Mouse (Mus musculus) ES-E14 (cell line): ENCODE results near the gene Syngr1. TPM values are rescaled to one million over a fixed set of nuclear protein-coding genes. Genes with fewer than 3 reads are reported as not detected.

Source experiments
- DNase-seq: peaks from one replicate; pipeline ENCODE4 v3.0.0-alpha.2; 2013; ENCODE audit warnings: low read depth, low spot score
- H3K27ac ChIP-seq: 2 replicates; pipeline ENCODE4 v1.5.1; 2012; ENCODE audit warnings: low read depth, mild to moderate bottlenecking, low read length, moderate library complexity, mixed read lengths; ENCODE audit not compliant: poor library complexity, insufficient read depth, severe bottlenecking
- H3K36me3 ChIP-seq: 2 replicates; pipeline ENCODE4 v1.6.1; 2012; ENCODE audit warnings: mild to moderate bottlenecking, low read length, moderate library complexity, mixed read lengths; ENCODE audit not compliant: control insufficient read depth, poor library complexity, insufficient read depth, severe bottlenecking
- H3K4me1 ChIP-seq, 2 experiments: fragments of 150-350 bp in 1 of 2; sonication (generic) in 1 of 2; 2 replicates each; pipeline ENCODE4 v1.6.1; 2012; ENCODE audit warnings: low read length in 2 of 2, mild to moderate bottlenecking in 1 of 2, mixed read lengths in 1 of 2; ENCODE audit not compliant: control insufficient read depth in 2 of 2, insufficient read depth in 2 of 2, poor library complexity in 1 of 2
- H3K4me3 ChIP-seq, 2 experiments: fragments of 150-350 bp in 1 of 2; sonication (generic) in 1 of 2; 2 replicates each; pipeline ENCODE4 v1.5.1; 2012; ENCODE audit warnings: low read length in 2 of 2, low read depth in 1 of 2, mild to moderate bottlenecking in 1 of 2, mixed read lengths in 1 of 2; ENCODE audit not compliant: insufficient read depth in 1 of 2, poor library complexity in 1 of 2, severe bottlenecking in 1 of 2
- H3K9ac ChIP-seq: 2 replicates; pipeline ENCODE4 v1.6.1; 2012; ENCODE audit warnings: low read depth, mild to moderate bottlenecking, low read length, mixed read lengths; ENCODE audit not compliant: poor library complexity, insufficient read depth, severe bottlenecking
- H3K9me3 ChIP-seq: fragments of 150-350 bp; sonication (generic); 2 replicates; pipeline ENCODE4 v1.6.1; 2012; ENCODE audit warnings: low read depth, mild to moderate bottlenecking, low read length; ENCODE audit not compliant: control insufficient read depth, insufficient read depth
- CHD2 ChIP-seq: IDR thresholded peaks from 2 replicates; pipeline ENCODE4 v1.6.1; 2014; ENCODE audit warnings: mild to moderate bottlenecking, low read depth, low read length, inconsistent platforms
- HCFC1 ChIP-seq: IDR thresholded peaks from 2 replicates; pipeline ENCODE4 v1.6.1; 2012; ENCODE audit warnings: low read length, inconsistent platforms, borderline replicate concordance; ENCODE audit not compliant: insufficient read depth
- MAFK ChIP-seq: IDR thresholded peaks from 2 replicates; pipeline ENCODE4 v1.6.1; 2014; ENCODE audit warnings: mild to moderate bottlenecking, low read depth, low read length, inconsistent platforms; ENCODE audit not compliant: insufficient read depth
- ZC3H11A ChIP-seq: IDR thresholded peaks from 2 replicates; pipeline ENCODE4 v1.6.1; 2012; ENCODE audit warnings: low read depth, mild to moderate bottlenecking, inconsistent platforms, low read length, borderline replicate concordance
- ZNF384 ChIP-seq: IDR thresholded peaks from 2 replicates; pipeline ENCODE4 v1.6.1; 2012; ENCODE audit warnings: low read depth, low read length, inconsistent platforms
- in situ Hi-C, 2 experiments: fragments of 600-800 bp; cut with MboI; formaldehyde crosslinking; loops; one replicate each; pipeline ENCODE4 v1.15.1; 2025; ENCODE audit warnings: low sequenced_read_pairs in 2 of 2, inconsistent platforms in 1 of 2; ENCODE audit not compliant: unreplicated experiment in 2 of 2
- total RNA-seq: library from RNA; depleted of rRNA; stranded (reverse); fragments of 300-350 nt; gene quantifications from 2 replicates; pipeline ENCODE4 v1.2.3, GENCODE M21; 2012

The Syngr1 gene
- total RNA-seq, 1 experiment, result 78.8 TPM

DNA sequence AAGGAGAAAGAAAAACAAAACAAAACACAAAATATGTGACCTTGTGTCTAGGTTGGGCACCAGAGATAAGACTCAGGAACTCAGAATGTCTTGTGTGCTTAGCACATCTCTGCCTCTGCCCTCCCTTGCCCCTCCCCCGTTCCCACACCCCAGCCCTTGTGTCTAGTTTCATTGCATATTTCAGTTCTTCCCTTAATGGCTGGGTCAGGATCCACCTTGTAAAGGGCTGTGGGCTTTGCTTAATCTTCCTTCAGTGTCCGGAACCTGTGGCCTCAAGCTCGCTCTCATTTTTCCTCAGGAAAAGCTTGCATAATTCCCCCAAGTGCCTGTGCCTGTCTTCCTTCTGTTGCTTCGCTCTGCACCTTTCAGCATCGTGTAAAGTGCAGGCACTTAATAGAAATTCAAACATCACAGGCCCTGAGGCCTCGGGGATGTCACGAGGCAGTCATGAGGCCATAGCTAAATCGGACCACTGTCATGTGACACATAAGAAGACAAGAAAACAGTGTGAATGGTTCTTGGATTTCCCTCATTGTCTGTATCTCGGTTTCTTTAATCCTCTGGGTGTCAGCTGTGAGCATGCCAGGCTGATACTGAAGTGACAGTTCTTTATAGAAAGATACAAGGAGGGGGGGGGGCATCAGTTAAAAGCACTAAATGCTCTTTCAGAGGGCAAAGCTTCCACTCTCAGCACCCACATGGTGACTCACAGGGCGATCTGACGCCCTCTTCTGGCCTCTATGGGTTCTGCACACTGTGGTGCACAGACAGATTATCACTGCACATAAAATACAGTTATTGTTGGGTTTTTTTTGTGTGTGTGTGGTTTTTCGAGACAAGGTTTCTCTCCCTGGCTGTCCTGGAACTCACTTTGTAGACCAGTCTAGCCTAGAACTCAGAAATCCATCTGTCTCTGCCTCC, 14.6 kb downstream of the Syngr1 start:
- DNase-seq, result no peak
- H3K9me3 ChIP-seq, result no peaks in the 10 kb centered on the region
- peak overlapping the region in 1 of 2 experiments; percentile 18; a peak in 1 of 4 replicates for H3K4me3 ChIP-seq
- H3K36me3 ChIP-seq, result peaks cover 4% of the 10 kb centered on the region; the same call in 1 of the 2 replicates
- H3K4me1 ChIP-seq, result peaks cover 4 to 39% of the 10 kb centered on the region in 2 experiments; a peak in 3 of 4 replicates
- H3K27ac ChIP-seq, result peak overlapping the region; percentile 69
- H3K9ac ChIP-seq, result peak overlapping the region; percentile 49
- TF ChIP-seq ZC3H11A (no peak), ZNF384 (no peak), MAFK (no peak), CHD2 (no peak), HCFC1 (no peak)
- in situ Hi-C loops, result no loop called here

DNA sequence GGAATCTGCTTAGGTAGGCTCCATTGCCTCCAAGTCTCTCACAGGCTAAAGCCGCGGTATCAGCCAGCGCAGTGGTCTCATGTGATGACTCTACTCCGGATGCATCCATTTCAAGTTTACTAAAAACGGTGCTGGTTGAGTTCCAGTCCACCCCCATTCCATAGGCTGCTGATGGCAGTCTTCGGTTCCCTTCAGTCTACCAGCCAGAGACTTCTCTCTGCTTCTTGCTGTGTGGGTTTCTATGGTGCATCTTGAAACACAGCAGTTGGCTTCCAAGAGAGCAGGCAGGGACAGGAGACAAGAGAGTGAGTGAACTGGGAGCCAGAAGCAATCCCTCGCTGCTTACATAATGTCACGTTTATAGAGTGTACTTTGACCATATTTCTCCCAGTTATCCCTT, 16.0 kb downstream of the Syngr1 start:
- no peaks in the 10 kb centered on the region for H3K9me3 ChIP-seq
- TF ChIP-seq MAFK, result no peak
- no peak for TF ChIP-seq HCFC1
- TF ChIP-seq ZC3H11A, result no peak
- TF ChIP-seq CHD2, result no peak
- no peak for TF ChIP-seq ZNF384
- H3K9ac ChIP-seq, result no peak overlapping the region
- H3K4me1 ChIP-seq, result peaks cover 4 to 35% of the 10 kb centered on the region in 2 experiments; a peak in 3 of 4 replicates
- in situ Hi-C loops, result no loop called here
- no peak for DNase-seq
- H3K27ac ChIP-seq, result peak overlapping the region; percentile 14; the same call in 1 of the 2 replicates
- no peak overlapping the region for H3K4me3 ChIP-seq
- peaks cover 8% of the 10 kb centered on the region for H3K36me3 ChIP-seq

DNA sequence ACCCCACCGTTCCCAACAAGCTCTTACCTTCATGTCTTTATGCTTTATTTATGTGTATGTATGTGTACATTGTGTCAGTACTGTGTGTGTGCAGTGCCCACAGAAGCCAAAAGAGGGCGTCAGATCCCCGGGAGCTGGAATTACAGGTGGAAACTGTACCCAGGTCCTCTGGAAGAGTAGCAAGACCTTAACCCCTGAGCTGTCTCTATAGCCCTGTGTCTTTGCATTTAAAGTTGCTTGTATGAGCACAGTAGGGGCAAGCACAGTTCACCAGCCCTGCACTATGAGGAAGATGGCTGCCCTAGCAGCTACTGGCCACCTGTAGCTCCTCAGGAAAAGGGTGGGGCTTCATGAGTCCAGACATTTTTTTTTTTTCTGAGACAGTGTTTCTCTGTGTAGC, 16.4 kb downstream of the Syngr1 start:
- H3K4me1 ChIP-seq, result peaks cover 4 to 33% of the 10 kb centered on the region in 2 experiments; a peak in 3 of 4 replicates
- H3K4me3 ChIP-seq, result no peak overlapping the region
- peak; percentile 75; the same call in 1 of the 2 replicates for TF ChIP-seq ZNF384
- TF ChIP-seq CHD2, result no peak
- H3K27ac ChIP-seq, result peak overlapping the region; percentile 36
- peak overlapping the region; percentile 49 for H3K9ac ChIP-seq
- in situ Hi-C loops, result no loop called here
- peaks cover 10% of the 10 kb centered on the region for H3K36me3 ChIP-seq
- no peaks in the 10 kb centered on the region for H3K9me3 ChIP-seq
- no peak for DNase-seq

DNA sequence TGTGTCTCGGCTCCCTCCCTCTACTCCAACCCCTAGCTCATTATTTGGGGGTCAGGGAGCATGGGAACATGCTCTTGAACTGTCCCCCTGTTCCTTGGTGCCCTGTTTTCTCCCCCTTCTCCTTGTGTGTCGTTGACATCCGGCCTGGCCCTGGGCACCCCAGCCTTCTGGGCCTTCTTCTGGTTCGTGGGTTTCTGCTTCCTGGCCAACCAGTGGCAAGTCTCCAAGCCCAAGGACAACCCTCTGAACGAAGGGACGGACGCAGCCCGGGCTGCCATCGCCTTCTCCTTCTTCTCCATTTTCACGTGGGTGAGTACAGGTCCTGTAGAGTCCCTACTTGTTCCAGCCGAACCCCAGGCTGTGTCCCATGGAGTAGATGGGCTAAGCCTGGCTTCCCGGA, 20.3 kb downstream of the Syngr1 start:
- peaks cover 20% of the 10 kb centered on the region for H3K36me3 ChIP-seq
- H3K9ac ChIP-seq, result no peak overlapping the region
- in situ Hi-C loops, result loop anchor here in 1 of 2 experiments (10.0 kb wide), 1 partner anchor 113 kb away; no protein-coding TSS in a partner anchor
- no peak for TF ChIP-seq MAFK
- no peak overlapping the region for H3K27ac ChIP-seq
- no peaks in the 10 kb centered on the region for H3K9me3 ChIP-seq
- peaks cover 6 to 25% of the 10 kb centered on the region in 2 experiments; a peak in 3 of 4 replicates for H3K4me1 ChIP-seq
- no peak for DNase-seq
- no peak overlapping the region for H3K4me3 ChIP-seq

DNA sequence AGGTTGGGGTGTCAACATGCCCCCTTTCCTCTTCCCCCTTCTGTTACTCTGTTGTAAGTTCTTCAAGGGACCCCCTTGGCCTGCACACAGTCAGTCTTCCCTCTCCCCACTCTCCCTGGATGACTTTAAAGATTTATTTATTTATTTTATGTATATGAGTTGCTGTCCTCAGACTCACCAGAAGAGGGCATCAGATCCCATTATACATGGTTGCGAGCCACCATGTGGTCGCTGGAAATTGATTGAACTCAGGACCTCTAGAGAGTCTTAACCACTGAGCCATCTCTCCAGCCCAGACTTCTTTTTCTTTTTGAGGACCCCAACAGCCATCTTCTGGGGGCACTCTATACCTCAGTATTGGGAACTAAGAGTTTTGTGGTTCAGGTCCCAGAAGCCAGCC, 21.4 kb downstream of the Syngr1 start:
- Histone ChIP-seq H3K9me3 (no peaks in the 10 kb centered on the region), H3K9ac (no peak overlapping the region; the same call in 1 of the 2 replicates), H3K27ac (no peak overlapping the region), H3K4me3 (no peak overlapping the region), H3K4me1 (peaks cover 4 to 28% of the 10 kb centered on the region in 2 experiments; a peak in 3 of 4 replicates), H3K36me3 (peaks cover 18% of the 10 kb centered on the region)
- TF ChIP-seq ZC3H11A (no peak), MAFK (no peak), ZNF384 (no peak), CHD2 (no peak), HCFC1 (no peak)
- in situ Hi-C loops, result loop anchor here in 1 of 2 experiments (10.0 kb wide), 1 partner anchor 112 kb away; no protein-coding TSS in a partner anchor
- no peak for DNase-seq
